Mouse (Mus musculus): ENCODE results near the gene Atp8b4.

GRCm38 (mm10) chr2:126359965-126360364, 140.5 kb downstream of the Atp8b4 start:
- TF ChIP-seq CTCF (IDR thresholded peaks at IDR 0.05; ENCODE audit: low read depth, low read length) = no peak
- TF ChIP-seq POLR2A (IDR thresholded peaks at IDR 0.05; ENCODE audit: insufficient read depth, low read length) = no peak
- no peak for TF ChIP-seq EP300 (IDR thresholded peaks at IDR 0.05; ENCODE audit: insufficient read depth, low read depth, low read length)

Measured in ES-Bruce4 (cell line).